Mouse (Mus musculus) lung, embryonic 14.5 days (tissue): ENCODE results near the gene Olfr830. TPM values are rescaled to one million over a fixed set of nuclear protein-coding genes. Genes with fewer than 3 reads are reported as not detected.
"Not testable (repeated sequence)": the region's sequence is repeated elsewhere in the genome, so short reads cannot be mapped to it uniquely, and the experiment has no call there.

Source experiments
- ATAC-seq: fragments of 200-750 bp; cut with Nextera tagmentation; 2 replicates; pipeline ENCODE4 v1.8.0; 2017; ENCODE audit warnings: mild to moderate bottlenecking, moderate TSS enrichment, moderate library complexity; ENCODE audit not compliant: insufficient read depth
- DNase-seq: peaks from one replicate; pipeline ENCODE4 v3.0.0-alpha.2; 2015
- H3K27ac ChIP-seq: fragments of 300-500 bp; sonication (generic); 2 replicates; pipeline ENCODE4 v1.5.1; 2014; ENCODE audit warnings: low read depth, mild to moderate bottlenecking, moderate library complexity
- H3K27me3 ChIP-seq: fragments of 300-500 bp; sonication (generic); 2 replicates; pipeline ENCODE4 v1.6.1; 2014; ENCODE audit warnings: low read length, control low read depth; ENCODE audit not compliant: insufficient read depth
- H3K36me3 ChIP-seq: fragments of 300-500 bp; sonication (generic); 2 replicates; pipeline ENCODE4 v1.6.1; 2014; ENCODE audit warnings: control low read depth; ENCODE audit not compliant: insufficient read depth
- H3K4me1 ChIP-seq: fragments of 300-500 bp; sonication (generic); 2 replicates; pipeline ENCODE4 v1.6.1; 2014; ENCODE audit warnings: antibody characterized with exemption, control low read depth; ENCODE audit not compliant: insufficient read depth
- H3K4me2 ChIP-seq: fragments of 300-500 bp; sonication (generic); 2 replicates; pipeline ENCODE4 v1.6.1; 2014; ENCODE audit warnings: mild to moderate bottlenecking
- H3K4me3 ChIP-seq: fragments of 300-500 bp; sonication (generic); 2 replicates; pipeline ENCODE4 v1.5.1; 2014; ENCODE audit warnings: low read depth, low read length
- H3K9ac ChIP-seq: fragments of 300-500 bp; sonication (generic); 2 replicates; pipeline ENCODE4 v1.6.1; 2014
- H3K9me3 ChIP-seq: fragments of 300-500 bp; sonication (generic); 2 replicates; pipeline ENCODE4 v1.6.1; 2016; ENCODE audit warnings: low read depth, low read length, control low read depth
- CTCF ChIP-seq: IDR thresholded peaks from 2 replicates; pipeline ENCODE4 v1.5.1; 2016; ENCODE audit warnings: antibody characterized with exemption, low read depth
- WGBS: fragments of 180-500 bp; shearing (Covaris S2); extraction: QIAGEN DNeasy Blood & Tissue Kit; methylation state at CpG from one replicate; pipeline ENCODE4 v1.1.7; 2014; 5-methylcytosine and 5-hydroxymethylcytosine counted together
- polyA plus RNA-seq: library from polyadenylated mRNA; unstranded; fragments of >200 nt; fragmentation: Nextera tagmentation; extraction: Ambion mirVana; gene quantifications from 2 replicates; pipeline ENCODE4 v1.2.1, GENCODE M21; 2014

The Olfr830 gene
- not detected in 2 replicates for polyA plus RNA-seq

GRCm38 (mm10) chr9:18874393-18874792 lies at the start of gene Olfr830:
TSS of gene Olfr830 (plus strand) at chr9:18874693.
- ATAC-seq (no peak), DNase-seq (no peak)
- Histone ChIP-seq H3K4me1 (no peaks in the 10 kb centered on the region), H3K27me3 (no peaks in the 10 kb centered on the region), H3K4me2 (no peak within 1 kb of the TSS), H3K4me3 (no peak within 1 kb of the TSS), H3K9ac (no peak within 1 kb of the TSS), H3K9me3 (no peaks in the 10 kb centered on the region), H3K36me3 (no peaks in the 10 kb centered on the region), H3K27ac (no peak within 1 kb of the TSS)
- TF ChIP-seq CTCF, result no peak

- WGBS, result 51% methylated on average over 1 of the region's 1 CpGs
These were observed 19.9 kb upstream of the Olfr830 start, which contains the start of gene Olfr829 for GRCm38 (mm10) chr9:18854633-18855032. TSS of gene Olfr829 (plus strand) at chr9:18854933.

GRCm38 (mm10) chr9:18907699-18908098 lies 33.2 kb downstream of the Olfr830 start:
- H3K9me3 ChIP-seq, H3K9ac ChIP-seq, H3K36me3 ChIP-seq, H3K4me3 ChIP-seq, H3K4me1 ChIP-seq, H3K27ac ChIP-seq, H3K27me3 ChIP-seq, H3K4me2 ChIP-seq, DNase-seq, ATAC-seq: not testable (repeated sequence)
- 71% methylated on average over 2 of the region's 2 CpGs for WGBS

More at GRCm38 (mm10) chr9:18854633-18855032, 19.9 kb upstream of the Olfr830 start, which contains the start of gene Olfr829:
- Histone ChIP-seq H3K27me3 (no peaks in the 10 kb centered on the region), H3K4me2 (no peak within 1 kb of the TSS), H3K9me3 (no peaks in the 10 kb centered on the region), H3K27ac (no peak within 1 kb of the TSS), H3K4me3 (no peak within 1 kb of the TSS), H3K9ac (no peak within 1 kb of the TSS), H3K36me3 (no peaks in the 10 kb centered on the region), H3K4me1 (no peaks in the 10 kb centered on the region)
- ATAC-seq (no peak), DNase-seq (no peak)
- no peak for TF ChIP-seq CTCF

GRCm38 (mm10) chr9:18927921-18928320 lies 53.4 kb downstream of the Olfr830 start:
- H3K9ac ChIP-seq, H3K4me1 ChIP-seq, H3K4me3 ChIP-seq, H3K4me2 ChIP-seq, H3K9me3 ChIP-seq, H3K27me3 ChIP-seq, ATAC-seq, H3K27ac ChIP-seq, DNase-seq, H3K36me3 ChIP-seq: not testable (repeated sequence)
- WGBS, result 79% methylated on average over 14 of the region's 16 CpGs

Other genes starting within 250 kb of the Olfr830 start
- gene Muc16, start 200.2 kb upstream of the Olfr830 start, polyA plus RNA-seq, result 1.4 and 1.7 TPM in 2 replicates
- not detected in 2 replicates for gene Olfr24, start 110.7 kb upstream of the Olfr830 start, polyA plus RNA-seq
- not detected in 2 replicates for gene Olfr828, start 55.2 kb upstream of the Olfr830 start, polyA plus RNA-seq
- gene Olfr829, start 19.8 kb upstream of the Olfr830 start, polyA plus RNA-seq, result not detected in 2 replicates
- not detected in 2 replicates for gene Olfr832, start 62.4 kb downstream of the Olfr830 start, polyA plus RNA-seq
- not detected in 2 replicates for gene Olfr834, start 113.3 kb downstream of the Olfr830 start, polyA plus RNA-seq
- gene Olfr835, start 158.0 kb downstream of the Olfr830 start, polyA plus RNA-seq, result not detected in 2 replicates
- gene Olfr836, start 245.7 kb downstream of the Olfr830 start, polyA plus RNA-seq, result not detected in 2 replicates